Mouse (Mus musculus): ENCODE results near the gene Nf1.

Nf1 gene

DNA sequence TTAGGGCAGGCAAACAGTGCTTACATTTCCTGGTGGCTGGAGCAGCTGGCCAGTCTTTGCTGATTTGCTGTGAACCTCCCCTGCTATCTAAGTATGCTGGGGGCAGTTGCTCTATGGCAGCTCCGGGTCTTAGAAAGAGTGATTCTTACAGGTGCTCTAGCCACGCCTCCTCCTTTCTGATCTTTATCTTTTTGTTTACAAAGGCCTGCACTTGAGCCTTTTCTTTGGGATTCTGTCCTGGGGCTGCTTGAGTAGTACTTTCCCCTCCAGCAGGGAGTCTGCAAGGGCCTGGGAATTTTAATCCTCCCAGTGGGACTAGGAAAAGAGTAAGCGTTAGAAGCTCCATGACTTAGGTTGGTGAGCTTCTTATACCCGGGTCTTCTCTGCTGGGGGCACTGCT is 12.4 kb upstream of the Nf1 start:
- in situ Hi-C loops (cut with MseI, MboI) = no loop called here

DNA sequence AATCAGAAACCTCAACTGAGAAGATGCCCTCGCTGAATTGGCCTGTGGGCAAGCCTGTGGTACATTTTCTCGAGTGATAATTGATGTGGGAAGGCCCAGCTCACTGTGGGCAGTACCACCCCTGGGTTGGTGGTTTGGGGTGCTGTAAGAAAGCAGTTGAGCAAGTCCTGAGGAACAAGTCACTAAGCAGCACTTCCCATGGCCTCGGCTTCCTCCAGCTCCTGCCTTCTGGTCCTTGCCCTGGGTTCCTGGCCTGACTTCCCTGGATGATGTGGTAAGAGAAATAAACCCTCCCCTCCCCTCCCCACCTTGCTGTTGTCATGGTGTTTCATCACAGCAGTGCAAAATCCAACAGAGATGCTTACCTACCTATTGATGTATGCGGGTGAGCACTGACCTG is 11.4 kb upstream of the Nf1 start:
- in situ Hi-C loops (cut with MseI, MboI) = no loop called here

DNA sequence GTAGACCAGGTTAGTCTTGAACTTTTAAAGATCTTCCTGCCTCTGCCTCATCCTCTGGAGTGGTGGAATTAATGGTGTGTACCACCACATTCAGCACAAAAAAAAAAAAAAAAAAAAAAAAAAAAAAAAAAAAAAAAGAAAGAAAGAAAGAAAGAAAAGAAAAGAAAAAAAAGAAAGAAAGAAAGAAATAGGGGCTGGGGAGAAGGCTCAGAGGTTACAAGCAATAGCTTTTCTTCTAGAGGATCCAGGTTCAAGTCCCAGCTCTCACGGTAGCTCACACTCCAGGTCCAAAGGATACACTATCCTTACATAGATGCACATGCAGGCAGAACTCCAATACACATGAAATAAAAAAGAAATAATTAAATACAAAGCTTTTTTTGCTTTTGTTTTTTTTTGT is 9.9 kb upstream of the Nf1 start:
- in situ Hi-C loops (cut with MseI, MboI) = no loop called here

DNA sequence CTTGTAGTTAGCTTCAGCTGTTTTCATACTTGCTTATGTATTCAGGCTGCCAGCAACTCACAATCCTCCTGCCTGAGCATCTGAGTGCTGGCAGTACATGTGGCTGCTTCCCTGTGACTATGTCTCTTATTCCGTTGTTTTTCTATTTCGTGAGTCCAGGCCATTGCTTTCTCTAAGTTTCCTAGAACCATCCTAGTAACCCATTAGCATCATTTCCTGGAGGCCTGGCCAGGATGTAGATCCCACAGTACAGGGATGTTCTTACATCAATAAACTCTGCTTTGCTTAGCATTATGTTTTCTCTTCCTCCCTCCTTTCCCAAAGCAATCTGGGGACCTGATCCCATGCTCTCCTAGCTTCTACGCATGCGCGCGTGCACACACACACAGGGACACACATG is 4.4 kb upstream of the Nf1 start:
- in situ Hi-C loops (cut with MseI, MboI) = no loop called here

DNA sequence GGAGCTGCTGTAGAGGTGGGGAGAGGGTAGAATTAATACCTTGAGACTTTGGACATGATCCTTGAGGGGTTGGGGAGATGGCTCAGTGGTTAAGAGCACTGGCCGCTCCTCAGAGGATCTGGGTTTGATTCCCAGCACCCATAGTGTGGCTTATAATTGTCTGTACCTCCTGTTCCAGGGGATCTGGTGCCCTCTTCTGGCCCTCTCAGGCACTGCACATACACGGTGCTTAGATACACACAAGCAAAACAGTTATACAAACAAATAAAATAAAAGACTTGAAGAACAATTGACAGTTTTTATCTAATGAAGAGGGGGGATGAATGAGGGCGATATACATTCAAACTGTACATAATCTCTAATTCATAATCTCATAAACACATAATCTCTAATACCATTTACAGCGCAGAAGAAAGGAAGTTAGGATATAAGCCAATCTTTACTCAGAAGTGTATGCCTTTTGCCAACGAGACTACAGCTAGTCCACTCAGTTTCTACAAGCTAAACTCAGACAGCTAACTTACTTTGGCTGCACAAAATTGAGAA is 2.7 kb upstream of the Nf1 start:
- in situ Hi-C loops (cut with MseI, MboI) = no loop called here

DNA sequence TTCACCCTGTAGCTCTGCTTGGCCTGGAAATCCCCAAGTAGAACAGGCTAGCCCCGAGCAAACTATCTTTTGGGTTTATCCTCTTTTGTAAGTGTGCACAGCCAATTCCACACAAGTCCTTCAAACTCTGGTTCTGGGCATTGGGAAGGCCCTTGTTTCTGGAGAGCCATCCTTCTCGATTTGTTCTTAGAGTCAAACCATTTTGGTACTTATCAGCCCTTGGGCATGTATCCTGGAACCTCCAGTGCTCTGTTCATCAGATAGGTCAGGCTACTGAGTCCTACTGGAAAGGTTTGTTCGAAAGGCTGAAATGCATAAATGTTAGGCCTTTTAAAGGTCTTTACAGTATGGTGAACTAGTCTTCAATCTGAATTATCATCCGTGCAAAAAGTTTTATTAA is 872 bp upstream of the Nf1 start:
- in situ Hi-C loops (cut with MseI, MboI) = no loop called here

DNA sequence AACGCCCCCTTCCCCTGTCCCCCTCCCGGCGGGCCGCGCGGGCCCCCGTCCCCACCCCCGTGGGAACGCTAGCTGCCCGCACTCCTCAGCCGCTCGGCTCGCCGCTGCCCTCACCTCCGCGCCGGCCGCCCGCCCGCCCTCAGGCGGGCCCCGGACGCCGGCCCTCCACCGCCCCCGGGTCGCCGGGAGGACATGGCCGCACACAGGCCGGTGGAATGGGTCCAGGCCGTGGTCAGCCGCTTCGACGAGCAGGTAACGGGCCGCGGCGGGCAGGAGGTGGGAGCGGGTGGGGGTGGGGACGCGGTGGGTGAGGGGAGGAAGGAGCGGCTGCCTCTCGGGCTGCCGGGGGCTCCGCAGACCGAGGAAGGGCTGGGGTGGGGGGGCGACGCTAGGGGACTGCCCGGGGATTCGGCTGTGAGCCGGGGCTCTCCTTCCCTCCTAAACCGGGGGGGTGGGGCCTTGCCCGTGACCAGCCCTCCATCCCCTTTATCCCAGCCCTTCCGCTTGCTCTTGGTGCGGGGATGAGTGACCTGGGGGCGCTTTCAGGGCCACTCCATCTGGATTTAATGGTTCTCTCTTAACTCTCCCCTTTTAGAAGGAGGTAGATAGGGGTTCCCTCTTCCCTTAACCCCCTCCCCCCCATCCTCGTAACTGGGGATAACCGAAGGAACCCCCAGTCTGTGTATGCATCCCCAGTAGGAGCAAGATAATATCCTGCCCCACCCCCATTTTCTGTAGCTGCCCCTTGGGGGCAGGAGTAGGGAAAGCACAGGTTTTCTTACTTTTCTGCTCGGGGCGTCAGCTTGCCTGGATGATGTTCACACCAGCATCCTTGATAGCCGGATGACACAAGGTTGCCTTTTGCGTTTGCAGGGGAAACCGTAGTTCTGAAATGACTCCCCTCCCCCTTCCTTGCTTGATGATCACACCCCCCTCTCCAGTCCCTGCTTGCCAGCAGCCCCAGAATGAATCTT is 602 bp downstream of the Nf1 start:
- in situ Hi-C loops (cut with MseI, MboI) = no loop called here

DNA sequence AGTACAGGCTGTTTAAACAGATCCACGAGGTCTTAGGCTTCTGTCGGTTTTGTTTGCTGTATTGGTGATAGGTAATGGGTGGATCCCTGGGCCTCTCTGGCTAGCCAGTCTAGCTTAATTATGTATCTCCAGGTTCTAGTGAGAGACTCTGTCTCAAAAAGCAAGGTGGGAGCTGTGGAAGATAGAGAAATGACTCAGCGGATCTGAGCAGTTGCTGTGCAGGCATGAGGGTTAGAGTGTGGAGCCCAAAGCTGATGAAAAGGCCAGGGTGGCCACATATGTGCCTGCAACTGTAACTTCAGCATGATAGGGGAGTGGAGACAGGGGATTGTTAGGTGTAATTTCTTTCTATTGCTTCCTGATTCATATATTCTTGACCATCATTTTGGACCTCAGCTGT is 17.5 kb downstream of the Nf1 start:
- in situ Hi-C loops (cut with MseI, MboI) = no loop called here

DNA sequence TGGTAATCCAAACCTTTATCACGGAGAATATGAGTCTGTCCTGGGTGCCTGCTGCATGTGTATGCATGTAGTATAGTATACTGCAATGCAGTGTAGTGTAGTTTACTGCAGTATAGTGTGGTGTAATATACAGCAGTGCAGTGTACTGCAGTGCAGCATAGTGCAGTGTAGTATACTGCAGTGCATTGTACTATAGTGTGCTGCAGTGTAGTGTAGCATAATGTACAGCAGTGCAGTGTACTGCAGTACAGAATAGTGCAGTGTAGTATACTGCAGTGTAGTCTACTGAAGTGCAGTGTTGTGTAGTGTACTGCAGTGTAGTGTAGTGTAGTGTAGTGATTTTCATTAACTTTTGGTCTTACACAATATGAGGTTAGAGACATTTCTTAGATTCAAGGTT is 17.9 kb downstream of the Nf1 start:
- in situ Hi-C loops (cut with MseI, MboI) = no loop called here

DNA sequence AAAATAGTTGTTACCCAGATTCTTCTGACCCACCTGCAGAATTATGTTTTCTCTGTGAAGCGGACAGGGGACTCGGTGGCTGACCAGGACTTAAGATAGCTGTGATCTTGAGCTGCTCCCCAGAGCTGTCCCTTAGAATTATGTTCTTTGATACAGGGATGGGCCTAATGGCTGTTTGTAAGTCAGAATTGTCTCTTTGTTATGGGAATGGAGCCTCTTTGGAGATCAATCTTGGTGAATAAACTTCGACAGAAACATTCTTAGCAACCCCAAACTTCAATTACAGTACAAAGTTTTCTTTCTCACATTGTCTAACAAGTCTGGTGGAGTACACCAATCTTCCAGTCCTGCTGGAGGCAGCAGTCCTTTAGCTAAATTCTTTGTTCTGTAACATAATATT is 25.5 kb downstream of the Nf1 start:
- in situ Hi-C loops (cut with MseI, MboI) = no loop called here

DNA sequence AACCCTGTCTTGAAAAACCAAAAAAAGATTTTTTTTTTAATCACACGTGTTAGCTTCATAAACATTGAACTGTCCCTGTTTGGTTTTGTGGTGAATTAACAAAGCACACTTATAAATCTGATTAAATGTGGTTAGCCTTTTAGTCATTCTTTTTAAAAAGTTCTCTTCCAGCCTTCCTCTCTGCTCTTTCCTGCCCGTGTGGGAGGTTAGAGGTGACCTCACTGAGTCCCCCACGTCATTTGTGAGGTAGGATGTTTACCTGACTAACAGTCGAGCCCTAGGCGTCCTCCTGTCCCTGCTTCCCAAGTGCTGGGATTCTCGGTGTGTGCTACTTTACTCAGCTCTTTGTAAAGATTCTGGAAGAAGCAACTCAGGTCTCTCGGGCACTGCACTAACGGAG is 26.8 kb downstream of the Nf1 start:
- in situ Hi-C loops (cut with MseI, MboI) = no loop called here

DNA sequence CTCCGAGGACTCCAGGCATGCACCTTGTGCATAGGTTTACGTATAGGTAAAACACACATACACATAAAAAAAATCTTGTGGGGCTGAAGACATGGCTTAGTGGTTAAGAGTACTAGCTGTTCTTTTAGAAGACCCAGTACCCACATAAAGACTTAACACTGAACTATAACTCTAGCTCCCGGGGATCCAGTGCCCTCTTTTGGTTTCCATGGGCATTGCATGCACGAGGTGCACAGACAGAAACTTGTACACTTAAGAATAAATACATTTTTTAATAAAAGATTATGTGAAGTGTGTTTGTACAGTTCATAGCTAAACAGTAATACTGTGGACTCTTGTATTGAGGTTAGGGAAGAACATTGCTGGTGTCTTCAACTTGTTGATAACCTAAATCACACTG is 33.5 kb downstream of the Nf1 start:
- in situ Hi-C loops (cut with MseI, MboI) = no loop called here

DNA sequence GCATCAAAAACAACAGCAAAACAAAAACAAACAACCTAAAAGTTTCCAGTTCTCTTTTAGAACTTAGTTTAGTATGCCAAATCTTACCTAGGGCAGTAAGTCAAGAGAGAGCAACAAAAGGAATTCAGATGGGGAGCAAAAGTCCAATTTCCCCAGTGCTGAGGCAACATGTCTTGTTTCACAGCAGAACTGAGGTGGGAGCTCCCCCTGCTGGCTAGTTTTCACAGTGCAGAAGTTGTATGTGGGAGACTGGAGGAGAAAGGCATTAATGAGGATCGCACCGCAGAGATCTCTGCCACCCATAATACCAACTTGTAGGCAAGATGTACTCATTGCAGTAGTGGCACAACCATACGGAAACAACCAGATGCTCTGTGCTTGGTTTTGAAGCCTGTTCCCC is 58.8 kb downstream of the Nf1 start:
- in situ Hi-C loops (cut with MseI, MboI) = no loop called here

DNA sequence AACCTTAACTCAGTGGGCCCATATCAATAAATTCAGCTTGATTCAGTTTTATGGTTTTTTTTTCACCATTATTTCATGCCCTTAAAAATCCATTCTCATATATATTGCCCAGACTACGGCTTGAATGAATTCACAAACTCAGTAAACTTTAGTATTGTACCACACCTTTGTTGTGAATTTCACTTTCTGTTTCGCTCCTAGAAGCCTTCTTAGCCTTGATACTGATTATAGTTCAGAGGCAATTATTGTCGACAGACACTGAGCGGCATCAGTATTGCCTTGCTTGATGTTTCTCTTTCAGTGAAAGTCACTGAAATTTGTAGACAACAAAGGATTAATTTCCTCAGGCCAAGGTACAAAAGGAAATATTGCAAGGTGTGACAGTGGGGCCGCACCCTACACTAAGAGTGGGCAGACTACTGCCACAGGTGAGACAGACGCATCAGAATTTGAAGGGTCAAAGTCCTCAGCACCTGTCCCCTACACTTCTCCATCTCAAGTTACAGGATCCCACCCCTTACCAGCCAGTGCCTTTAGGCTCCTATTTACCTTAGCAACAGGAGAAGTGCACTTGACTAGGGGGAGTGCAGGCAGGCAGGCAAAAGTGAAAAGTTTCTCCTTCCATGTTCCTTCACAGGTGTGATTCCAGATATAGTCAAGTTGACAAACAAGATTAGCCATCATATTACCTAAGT is 64.3 kb downstream of the Nf1 start:
- in situ Hi-C loops (cut with MseI, MboI) = no loop called here

DNA sequence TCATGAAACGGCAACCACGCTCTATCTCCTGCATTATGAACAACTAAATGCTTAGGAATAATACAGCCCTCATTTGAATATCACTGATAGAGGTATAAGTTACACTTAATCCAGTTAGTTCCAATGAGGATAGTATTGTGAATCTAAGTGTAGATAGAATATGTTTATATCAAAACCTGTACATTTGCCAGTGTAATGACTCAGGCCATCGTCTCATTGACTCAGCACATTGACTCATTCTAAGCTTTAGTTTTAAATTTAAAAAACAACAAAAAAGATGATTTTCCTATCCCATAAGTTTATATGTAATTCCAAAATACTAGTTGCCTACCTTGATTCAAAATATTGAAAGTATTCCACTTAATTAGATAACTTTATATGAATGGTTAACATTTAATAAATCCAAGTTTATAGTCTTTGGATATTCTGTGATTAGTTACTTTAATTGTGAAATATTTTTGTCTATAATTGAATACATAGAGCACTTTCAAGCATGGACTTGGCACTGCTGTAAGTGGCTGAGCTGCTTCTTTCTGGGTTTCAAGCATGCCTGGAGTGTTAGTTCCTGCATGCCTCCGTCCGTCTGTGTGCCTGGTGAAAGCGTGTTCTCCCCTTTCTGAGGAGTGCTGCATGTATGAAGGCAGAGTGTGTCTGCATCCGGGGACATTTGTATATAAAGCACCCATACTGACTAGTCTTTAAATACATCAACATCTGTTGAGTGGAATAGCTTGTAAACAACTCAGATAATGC is 74.4 kb downstream of the Nf1 start:
- in situ Hi-C loops (cut with MseI, MboI) = no loop called here

DNA sequence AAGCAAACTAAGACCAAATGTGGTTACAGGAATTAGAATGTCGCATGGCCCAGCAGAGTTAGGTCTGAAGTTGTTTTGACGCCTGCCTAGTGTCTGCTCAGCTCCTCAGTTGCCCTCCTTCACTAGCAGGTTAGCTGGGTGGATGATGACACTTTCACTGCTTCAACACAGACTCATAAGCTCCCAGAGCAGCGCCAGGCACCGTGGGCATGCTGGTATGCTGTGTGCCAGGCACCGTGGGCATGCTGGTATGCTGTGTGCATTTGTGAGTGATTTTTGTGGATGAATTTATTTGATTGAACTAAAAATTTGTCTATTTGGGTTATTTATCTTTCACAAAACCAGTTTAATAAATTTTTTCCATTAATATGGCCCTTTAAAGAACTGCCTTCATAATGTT is 83.0 kb downstream of the Nf1 start:
- in situ Hi-C loops (cut with MseI, MboI) = no loop called here

DNA sequence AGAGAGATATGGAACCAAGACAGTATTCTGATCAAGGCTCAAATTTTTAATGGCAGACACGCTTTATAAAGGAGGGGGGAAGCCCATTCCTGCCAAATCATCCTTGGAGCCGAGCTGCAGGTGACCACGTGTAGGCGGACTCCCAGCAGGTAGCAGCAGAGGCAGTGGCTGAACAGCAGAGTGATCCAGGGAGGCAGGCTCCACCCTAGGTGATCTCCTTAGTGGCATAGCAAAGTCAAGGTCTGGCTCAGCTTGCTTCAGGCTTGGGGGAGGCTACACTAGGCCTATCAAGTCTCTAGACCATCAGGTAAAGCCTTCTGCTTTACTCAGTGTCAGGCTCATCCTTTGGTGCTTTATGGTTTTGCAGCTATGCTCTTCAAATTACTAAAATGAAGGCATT is 87.1 kb downstream of the Nf1 start:
- in situ Hi-C loops (cut with MseI, MboI) = no loop called here

DNA sequence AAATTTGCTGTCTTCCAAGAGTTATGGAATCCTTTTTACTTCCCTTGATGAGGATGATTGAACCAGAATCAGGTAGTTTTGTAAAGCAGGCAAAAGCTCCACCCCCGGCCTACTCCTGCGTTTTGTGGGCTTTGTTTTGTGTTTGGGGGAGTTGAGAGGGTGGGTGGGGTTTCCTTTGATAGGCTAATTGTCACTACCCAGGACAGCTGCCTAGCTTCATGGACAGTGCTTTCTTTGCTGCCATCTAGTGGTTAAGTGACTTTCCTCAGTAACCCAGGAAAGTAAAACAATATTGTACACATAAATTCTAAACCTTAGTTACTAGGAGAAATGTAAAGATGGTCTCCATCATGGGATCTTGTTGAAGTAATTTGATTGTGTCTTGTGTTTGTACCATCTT is 88.1 kb downstream of the Nf1 start:
- in situ Hi-C loops (cut with MseI, MboI) = no loop called here

DNA sequence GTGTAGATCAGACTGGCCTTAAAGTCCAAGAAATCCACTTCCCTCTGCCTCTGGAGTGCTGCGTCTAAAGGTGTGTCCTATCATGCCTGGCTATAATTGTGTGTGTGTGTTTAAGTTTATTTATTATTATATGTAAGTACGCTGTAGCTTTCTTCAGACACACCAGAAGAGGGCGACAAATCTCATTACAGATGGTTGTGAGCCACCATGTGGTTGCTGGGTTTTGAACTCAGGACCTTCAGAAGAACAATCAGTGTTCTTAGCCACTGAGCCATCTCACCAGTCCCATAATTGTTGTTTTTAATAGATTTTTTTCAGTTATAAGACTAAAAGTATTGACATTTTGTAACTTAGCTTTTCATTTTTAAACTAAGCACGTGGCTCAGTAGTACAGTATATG is 95.8 kb downstream of the Nf1 start:
- in situ Hi-C loops (cut with MseI, MboI) = no loop called here

DNA sequence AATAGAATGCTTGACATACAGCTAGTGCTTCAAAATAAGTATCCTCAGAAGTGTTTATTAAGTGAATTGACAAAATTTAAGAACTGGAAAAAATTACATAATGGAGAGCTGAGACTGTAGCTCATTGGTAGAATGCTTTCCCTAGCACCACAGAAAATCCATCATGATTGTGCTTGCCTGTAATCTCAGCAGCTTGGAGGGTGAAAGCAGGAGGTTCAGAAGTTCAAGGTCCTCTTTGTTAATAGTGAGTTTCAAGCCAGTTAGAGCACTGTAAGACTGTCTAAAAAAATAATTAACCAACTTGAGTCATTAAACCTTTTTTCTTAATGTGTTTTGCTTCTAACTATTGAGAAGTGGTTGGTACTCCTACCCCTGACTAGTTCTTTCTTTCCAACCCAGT is 108.9 kb downstream of the Nf1 start:
- in situ Hi-C loops (cut with MseI, MboI) = no loop called here

DNA sequence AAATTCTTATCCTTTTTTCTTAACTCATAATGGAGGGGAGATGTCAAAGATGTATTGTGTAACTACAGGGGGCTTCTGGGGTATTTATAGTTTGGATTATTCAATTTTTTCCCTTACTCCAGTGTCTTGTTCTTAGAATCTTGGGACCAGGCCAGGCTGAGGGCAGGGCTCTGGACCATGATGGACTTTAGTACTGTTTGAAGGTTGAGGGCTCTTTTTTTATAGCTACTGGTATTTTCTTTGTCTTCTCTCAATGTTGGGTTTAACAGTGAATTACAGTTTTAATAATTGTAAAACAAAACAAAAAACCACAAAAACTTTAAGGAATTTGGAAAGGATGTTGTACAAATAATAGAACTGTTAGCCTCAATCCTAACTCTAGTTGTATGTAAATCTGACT is 113.5 kb downstream of the Nf1 start:
- in situ Hi-C loops (cut with MseI, MboI) = no loop called here

DNA sequence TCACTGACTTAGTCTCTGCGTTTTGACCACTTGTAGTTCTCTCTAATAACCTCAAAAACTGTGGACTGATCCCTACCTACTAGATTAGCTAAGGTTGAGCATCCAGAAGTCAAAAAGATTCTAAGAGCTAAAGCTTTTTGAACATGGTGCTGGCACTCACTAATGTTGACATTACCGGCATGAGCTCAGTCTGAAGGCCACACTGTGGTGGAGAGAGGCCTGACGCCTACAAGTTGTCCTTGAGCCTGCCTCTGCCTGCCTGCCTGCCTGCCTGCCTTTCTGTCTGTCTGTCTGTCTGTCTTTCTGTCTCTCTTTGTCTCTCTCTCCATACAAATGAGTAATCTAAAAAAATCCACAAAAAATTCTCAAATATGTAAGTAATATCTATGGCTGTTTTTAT is 118.4 kb downstream of the Nf1 start:
- in situ Hi-C loops (cut with MseI, MboI) = no loop called here

Data from mouse trophoblast stem cell (cell line).